Mouse (Mus musculus): ENCODE results near the gene Kdm6b. TPM values are rescaled to one million over a fixed set of nuclear protein-coding genes. Genes with fewer than 3 reads are reported as not detected.
A peak's percentile ranks its signal among the peaks of the same experiment; 100 is the strongest.
"Not testable (repeated sequence)": the region's sequence is repeated elsewhere in the genome, so short reads cannot be mapped to it uniquely, and the experiment has no call there.

Gene Kdm6b
- total and polyA plus RNA-seq, 3 experiments = 0.66 to 7.2 (median 5.7) TPM

DNA sequence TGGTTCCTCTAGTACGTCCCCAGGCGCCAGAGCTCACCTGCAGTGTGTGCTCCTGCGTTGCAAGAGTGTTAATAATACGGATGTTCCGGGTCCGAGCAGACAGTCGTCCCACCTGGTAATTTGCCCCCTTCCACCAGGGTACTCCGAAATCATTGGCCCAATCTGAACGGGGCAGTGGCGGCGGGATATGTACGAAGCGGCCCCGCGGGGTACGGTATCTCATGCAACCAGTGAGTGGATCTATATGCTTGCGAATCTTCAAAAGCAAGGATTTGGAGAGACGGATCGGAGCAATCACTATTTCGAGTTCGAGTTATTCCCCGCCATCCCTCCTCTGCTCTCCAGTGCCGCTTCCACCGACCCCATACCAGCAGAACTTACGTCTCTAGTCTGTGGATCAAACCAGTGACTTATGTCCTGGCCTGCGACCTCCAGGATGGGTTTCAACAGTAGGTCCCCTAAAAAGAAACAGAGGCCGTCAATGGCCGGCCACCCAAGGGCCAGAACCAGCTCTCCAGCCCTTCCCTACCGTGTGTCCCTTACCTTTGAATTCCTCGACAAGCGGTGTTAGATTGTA, 18.8 kb downstream of the Kdm6b start:
- in situ Hi-C loops (cut with MboI; ENCODE audit: low pct_ligation_motif_present, low pct_unique_long_range_greater_than_20kb, low sequenced_read_pairs) = loop anchor here (5.0 kb wide), 2 partner anchors 38 to 127 kb away; no protein-coding TSS in a partner anchor
- Histone ChIP-seq H3K79me2 (replicated peaks; ENCODE audit: control insufficient read depth, extremely low read depth, insufficient read depth, poor library complexity, severe bottlenecking) (peaks cover 13% of the 10 kb centered on the region), H3K4me3 (replicated peaks in 1 of 3; ENCODE audit: low read depth in 2 of 3, low read length in 2 of 3, poor library complexity in 1 of 3) (peak overlapping the region; percentile 63 to 96 (median 78)), H3K4me2 (ENCODE audit: insufficient read depth, low read depth, poor library complexity, severe bottlenecking) (peak overlapping the region; percentile 76), H3K27ac (ENCODE audit: insufficient read depth, low read depth) (peak overlapping the region; percentile 63; the same call in 1 of the 2 replicates), H3K4me1 (ENCODE audit: control insufficient read depth in 1 of 2, insufficient read depth in 2 of 2) (peaks cover 0 to 12% of the 10 kb centered on the region in 2 experiments; a peak in 2 of 4 replicates), H3K9ac (ENCODE audit: insufficient read depth, low read depth) (peak overlapping the region; percentile 99), H3K36me3 (replicated peaks in 1 of 2; ENCODE audit: control insufficient read depth in 1 of 2, insufficient read depth in 1 of 2, low read length in 1 of 2) (peaks cover 15 to 29% of the 10 kb centered on the region in 2 experiments)
- dilution Hi-C loops (cut with MboI; ENCODE audit: extremely low pct_ligation_motif_present, extremely low pct_unique_long_range_greater_than_20kb, low sequenced_read_pairs); DNase-seq (ENCODE audit: extremely low read depth); H3K9me3 ChIP-seq (replicated peaks; ENCODE audit: low read length); H3K27me3 ChIP-seq (replicated peaks): not testable (repeated sequence)
- TF ChIP-seq POLR2A (IDR thresholded peaks at IDR 0.05; ENCODE audit: low read depth, low read length) = peak; percentile 24; the same call in 1 of the 2 replicates

GRCm38 (mm10) chr11:69390400-69391034, 23.0 kb downstream of the Kdm6b start:
- H3K27ac ChIP-seq (ENCODE audit: insufficient read depth, low read depth) = no peak overlapping the region
- dilution Hi-C loops (cut with MboI; ENCODE audit: extremely low pct_ligation_motif_present, extremely low pct_unique_long_range_greater_than_20kb, low sequenced_read_pairs) = no loop called here
- H3K4me2 ChIP-seq (ENCODE audit: insufficient read depth, low read depth, poor library complexity, severe bottlenecking) = no peak overlapping the region
- H3K4me3 ChIP-seq (replicated peaks in 1 of 3; ENCODE audit: low read depth in 2 of 3, low read length in 2 of 3, poor library complexity in 1 of 3) = no peak overlapping the region
- H3K36me3 ChIP-seq (replicated peaks in 1 of 2; ENCODE audit: control insufficient read depth in 1 of 2, insufficient read depth in 1 of 2, low read length in 1 of 2) = peaks cover 10 to 32% of the 10 kb centered on the region in 2 experiments
- in situ Hi-C loops (cut with MboI; ENCODE audit: low pct_ligation_motif_present, low pct_unique_long_range_greater_than_20kb, low sequenced_read_pairs) = no loop called here
- TF ChIP-seq SIN3A (IDR thresholded peaks at IDR 0.05; ENCODE audit: low read length) = peak; percentile 39; the same call in 1 of the 2 replicates
- peak; percentile 98 for TF ChIP-seq ZNF384 (IDR thresholded peaks at IDR 0.05; ENCODE audit: low read depth, low read length)
- TF ChIP-seq POLR2AphosphoS2 (IDR thresholded peaks at IDR 0.05; ENCODE audit: low read depth, low read length) = peak; percentile 72; the same call in 1 of the 2 replicates
- TF ChIP-seq MYC (IDR thresholded peaks at IDR 0.05; ENCODE audit: low read depth, low read length) = no peak
- peak; percentile 55; the same call in 1 of the 2 replicates for TF ChIP-seq MAZ (IDR thresholded peaks at IDR 0.05; ENCODE audit: low read depth, low read length)
- 0 out of 2 replicates have a peak, but pooled peaks have one; percentile 55 for TF ChIP-seq UBTF (IDR thresholded peaks at IDR 0.05; ENCODE audit: low read depth, low read length)
- TF ChIP-seq RAD21 (IDR thresholded peaks at IDR 0.05; ENCODE audit: low read depth, low read length) = peak; percentile 92
- TF ChIP-seq JUN (IDR thresholded peaks at IDR 0.05; ENCODE audit: insufficient read depth, low read depth, low read length) = no peak
- no peak for TF ChIP-seq BHLHE40 (IDR thresholded peaks at IDR 0.05; ENCODE audit: low read depth, low read length)
- peak; percentile 97 for TF ChIP-seq SMC3 (IDR thresholded peaks at IDR 0.05; ENCODE audit: low read depth, low read length)
- no peak for TF ChIP-seq CHD1 (IDR thresholded peaks at IDR 0.05; ENCODE audit: low read depth, low read length)
- peak; percentile 27; the same call in 1 of the 2 replicates for TF ChIP-seq IRF4 (IDR thresholded peaks at IDR 0.05; ENCODE audit: low read depth, low read length)
- TF ChIP-seq CTCF (conservative IDR thresholded peaks at IDR 0.05 in 1 of 2, IDR thresholded peaks at IDR 0.05 in 1 of 2; ENCODE audit: low read depth in 2 of 2, low read length in 2 of 2) = peak; percentile 54 to 95
- peak; percentile 87 for TF ChIP-seq ZC3H11A (IDR thresholded peaks at IDR 0.05; ENCODE audit: low read depth, low read length)
- no peak overlapping the region for H3K9ac ChIP-seq (ENCODE audit: insufficient read depth, low read depth)
- H3K79me2 ChIP-seq (replicated peaks; ENCODE audit: control insufficient read depth, extremely low read depth, insufficient read depth, poor library complexity, severe bottlenecking) = peaks cover 9% of the 10 kb centered on the region
- no peaks in the 10 kb centered on the region for H3K9me3 ChIP-seq (replicated peaks; ENCODE audit: low read length)
- peak; percentile 85 for DNase-seq (ENCODE audit: extremely low read depth)
- no peaks in the 10 kb centered on the region for H3K27me3 ChIP-seq (replicated peaks)
- H3K4me1 ChIP-seq (ENCODE audit: control insufficient read depth in 1 of 2, insufficient read depth in 2 of 2) = peaks cover 0 to 5% of the 10 kb centered on the region in 2 experiments; a peak in 2 of 4 replicates
